Mouse (Mus musculus) limb, embryonic 15.5 days (tissue): ENCODE measurements around the gene Rras2. TPM values are rescaled to one million over a fixed set of nuclear protein-coding genes. Genes with fewer than 3 reads are reported as not detected.

Source experiments
- ATAC-seq: fragments of 200-750 bp; cut with Nextera tagmentation; 2 replicates; pipeline ENCODE4 v1.8.0; 2017; ENCODE audit warnings: low read depth, moderate TSS enrichment; ENCODE audit not compliant: insufficient number of reproducible peaks, low FRiP score, low TSS enrichment
- H3K27ac ChIP-seq: fragments of 300-500 bp; sonication (generic); 2 replicates; pipeline ENCODE4 v1.5.1; 2015; ENCODE audit warnings: moderate library complexity, mild to moderate bottlenecking, inconsistent platforms
- H3K27me3 ChIP-seq: fragments of 300-500 bp; sonication (generic); 2 replicates; pipeline ENCODE4 v1.6.1; 2015; ENCODE audit warnings: inconsistent platforms
- H3K36me3 ChIP-seq: fragments of 300-500 bp; sonication (generic); 2 replicates; pipeline ENCODE4 v1.6.1; 2015; ENCODE audit warnings: inconsistent platforms
- H3K4me1 ChIP-seq: fragments of 300-500 bp; sonication (generic); 2 replicates; pipeline ENCODE4 v1.6.1; 2015; ENCODE audit warnings: inconsistent platforms
- H3K4me2 ChIP-seq: fragments of 300-500 bp; sonication (generic); 2 replicates; pipeline ENCODE4 v1.6.1; 2015; ENCODE audit warnings: mild to moderate bottlenecking, inconsistent platforms
- H3K4me3 ChIP-seq: fragments of 300-500 bp; sonication (generic); 2 replicates; pipeline ENCODE4 v1.5.1; 2015; ENCODE audit warnings: mild to moderate bottlenecking, inconsistent platforms
- H3K9ac ChIP-seq: fragments of 300-500 bp; sonication (generic); 2 replicates; pipeline ENCODE4 v1.6.1; 2015; ENCODE audit warnings: inconsistent platforms
- H3K9me3 ChIP-seq: fragments of 300-500 bp; sonication (generic); 2 replicates; pipeline ENCODE4 v1.6.1; 2016; ENCODE audit warnings: inconsistent platforms
- WGBS: fragments of 180-500 bp; shearing (Covaris S2); methylation state at CpG from one replicate; pipeline ENCODE4 v1.1.7; 2015; 5-methylcytosine and 5-hydroxymethylcytosine counted together
- polyA plus RNA-seq: library from polyadenylated mRNA; unstranded; fragments of >200 nt; fragmentation: Nextera tagmentation; extraction: Ambion mirVana; gene quantifications from 2 replicates; pipeline ENCODE4 v1.2.1, GENCODE M21; 2015

Gene Rras2
- polyA plus RNA-seq, 1 experiment from 2014 or later: 18.1 TPM

DNA sequence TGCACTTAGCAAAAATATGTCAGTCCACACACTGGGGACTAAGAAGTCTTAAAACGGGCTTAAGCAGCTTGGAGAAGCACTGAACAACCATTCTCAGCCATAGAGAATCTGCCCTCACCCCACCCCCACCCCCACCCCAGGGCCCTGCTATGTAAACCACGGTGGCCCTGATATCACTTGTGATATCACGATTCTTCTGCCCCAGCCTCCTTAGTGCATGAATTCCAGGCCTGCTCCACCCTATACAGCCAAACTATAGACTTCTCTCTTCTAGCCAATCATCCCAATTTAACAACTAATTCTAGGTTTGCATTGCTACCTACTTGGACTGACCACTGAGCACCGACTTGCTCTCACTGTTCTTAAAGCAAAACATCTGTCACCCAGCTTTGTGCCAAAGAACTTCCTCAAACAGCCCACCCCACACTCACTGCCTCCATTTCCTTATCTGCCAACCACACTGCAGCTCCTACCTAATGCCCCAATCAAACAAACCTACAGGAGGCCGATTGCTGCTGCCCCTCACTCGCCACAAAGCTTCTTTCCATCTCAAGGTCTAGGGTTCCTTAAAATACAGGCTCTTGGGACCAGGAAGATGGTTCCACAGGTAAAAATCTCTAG, 73.5 kb downstream of the Rras2 start:
- Histone ChIP-seq H3K4me2 (no peak overlapping the region), H3K4me3 (no peak overlapping the region), H3K4me1 (peaks cover 10% of the 10 kb centered on the region), H3K9ac (no peak overlapping the region), H3K9me3 (no peaks in the 10 kb centered on the region), H3K27ac (no peak overlapping the region), H3K36me3 (peaks cover 11% of the 10 kb centered on the region), H3K27me3 (no peaks in the 10 kb centered on the region)
- no peak for ATAC-seq
- 62% methylated on average over 6 of the region's 6 CpGs for WGBS

GRCm38 (mm10) chr7:114042973-114043928, 74.3 kb downstream of the Rras2 start:
- no peak overlapping the region for H3K27ac ChIP-seq
- ATAC-seq: no peak
- no peak overlapping the region for H3K4me2 ChIP-seq
- H3K27me3 ChIP-seq: no peaks in the 10 kb centered on the region
- H3K4me1 ChIP-seq: peaks cover 10% of the 10 kb centered on the region
- H3K36me3 ChIP-seq: peaks cover 11% of the 10 kb centered on the region
- H3K9ac ChIP-seq: no peak overlapping the region
- no peaks in the 10 kb centered on the region for H3K9me3 ChIP-seq
- no peak overlapping the region for H3K4me3 ChIP-seq
- WGBS: 83% methylated on average over 26 of the region's 26 CpGs

- Histone ChIP-seq H3K4me1 (peaks cover 10% of the 10 kb centered on the region), H3K27ac (no peak overlapping the region), H3K9me3 (no peaks in the 10 kb centered on the region), H3K4me3 (no peak overlapping the region), H3K27me3 (no peaks in the 10 kb centered on the region), H3K4me2 (no peak overlapping the region), H3K36me3 (peaks cover 11% of the 10 kb centered on the region), H3K9ac (no peak overlapping the region)
- ATAC-seq: no peak
- 87% methylated on average over 4 of the region's 4 CpGs for WGBS
Observed at GRCm38 (mm10) chr7:114041349-114041748, 76.2 kb downstream of the Rras2 start.

DNA sequence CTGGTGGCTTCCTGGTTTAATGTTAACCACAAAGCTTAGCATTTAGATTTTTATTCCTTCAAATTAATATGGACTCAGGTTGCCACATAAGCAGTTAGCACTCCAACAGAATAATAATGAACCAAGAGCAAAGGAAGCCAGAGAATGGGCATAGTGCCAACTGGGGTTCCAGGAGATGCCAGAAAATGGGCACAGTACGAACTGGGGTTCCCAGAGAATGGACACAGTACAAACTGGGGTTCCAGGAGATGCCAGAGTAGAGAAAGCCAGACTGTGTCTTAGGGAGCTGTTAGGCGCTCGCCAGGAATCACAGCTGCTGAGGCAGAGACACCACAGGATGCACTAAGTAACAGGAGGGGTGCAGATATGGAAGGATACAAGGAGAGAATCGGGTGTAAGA, 80.3 kb downstream of the Rras2 start:
- no peak for ATAC-seq
- Histone ChIP-seq H3K36me3 (peaks cover 11% of the 10 kb centered on the region), H3K4me2 (no peak overlapping the region), H3K27ac (no peak overlapping the region), H3K27me3 (no peaks in the 10 kb centered on the region), H3K4me3 (no peak overlapping the region), H3K4me1 (no peaks in the 10 kb centered on the region), H3K9me3 (no peaks in the 10 kb centered on the region), H3K9ac (no peak overlapping the region)
- WGBS: 80% methylated on average over 4 of the region's 4 CpGs

- H3K27ac ChIP-seq: no peak overlapping the region
- ATAC-seq: no peak
- no peaks in the 10 kb centered on the region for H3K27me3 ChIP-seq
- H3K4me2 ChIP-seq: no peak overlapping the region
- no peaks in the 10 kb centered on the region for H3K4me1 ChIP-seq
- H3K9ac ChIP-seq: no peak overlapping the region
- 68% methylated on average over 6 of the region's 6 CpGs for WGBS
- no peaks in the 10 kb centered on the region for H3K9me3 ChIP-seq
- H3K36me3 ChIP-seq: no peaks in the 10 kb centered on the region
- H3K4me3 ChIP-seq: no peak overlapping the region
Observed at GRCm38 (mm10) chr7:114029596-114029995, 88.0 kb downstream of the Rras2 start.

DNA sequence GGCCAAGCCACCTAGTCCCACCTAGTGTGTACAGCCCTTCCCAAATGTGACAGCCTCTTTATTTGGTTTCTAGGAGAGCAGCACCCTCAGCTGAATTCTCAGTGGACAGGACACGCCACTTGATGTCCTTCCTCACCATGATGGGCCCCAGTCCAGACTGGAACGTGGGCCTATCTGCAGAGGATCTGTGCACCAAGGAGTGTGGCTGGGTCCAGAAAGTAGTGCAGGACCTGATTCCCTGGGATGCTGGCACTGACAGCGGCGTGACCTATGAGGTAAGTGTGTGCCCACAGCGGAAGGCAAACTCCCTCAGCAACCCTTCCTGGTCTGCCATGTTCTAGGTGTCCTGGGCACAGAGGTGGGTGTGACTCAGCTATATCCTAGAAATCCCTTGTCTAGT, 88.8 kb downstream of the Rras2 start:
- Histone ChIP-seq H3K27ac (no peak overlapping the region), H3K36me3 (no peaks in the 10 kb centered on the region), H3K27me3 (no peaks in the 10 kb centered on the region), H3K4me1 (no peaks in the 10 kb centered on the region), H3K9me3 (no peaks in the 10 kb centered on the region), H3K9ac (no peak overlapping the region), H3K4me2 (no peak overlapping the region), H3K4me3 (no peak overlapping the region)
- WGBS: 87% methylated on average over 5 of the region's 5 CpGs
- ATAC-seq: no peak

DNA sequence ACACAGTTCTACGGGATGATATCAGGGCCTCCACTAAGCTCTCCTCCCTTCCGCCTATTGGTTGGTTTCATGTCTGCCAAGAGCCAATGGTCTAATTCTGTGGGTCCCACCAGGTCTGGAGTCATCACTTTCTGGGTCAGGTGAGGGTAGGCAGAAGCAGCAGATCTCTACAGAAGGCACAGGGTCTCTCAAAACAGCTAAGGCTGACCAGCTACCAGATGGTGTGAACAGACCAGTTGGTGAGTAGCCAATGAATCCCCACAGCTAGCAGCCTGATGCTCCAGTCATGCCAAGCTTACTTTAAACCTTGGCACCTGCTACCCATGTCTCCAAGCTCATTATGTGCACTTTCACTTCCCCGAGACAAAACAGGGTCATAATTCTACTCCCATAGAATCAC, 90.2 kb downstream of the Rras2 start:
- Histone ChIP-seq H3K4me1 (no peaks in the 10 kb centered on the region), H3K36me3 (no peaks in the 10 kb centered on the region), H3K27ac (no peak overlapping the region), H3K9ac (no peak overlapping the region), H3K9me3 (no peaks in the 10 kb centered on the region), H3K4me3 (no peak overlapping the region), H3K4me2 (no peak overlapping the region), H3K27me3 (no peaks in the 10 kb centered on the region)
- no peak for ATAC-seq
- WGBS: 82% methylated on average over 3 of the region's 3 CpGs

DNA sequence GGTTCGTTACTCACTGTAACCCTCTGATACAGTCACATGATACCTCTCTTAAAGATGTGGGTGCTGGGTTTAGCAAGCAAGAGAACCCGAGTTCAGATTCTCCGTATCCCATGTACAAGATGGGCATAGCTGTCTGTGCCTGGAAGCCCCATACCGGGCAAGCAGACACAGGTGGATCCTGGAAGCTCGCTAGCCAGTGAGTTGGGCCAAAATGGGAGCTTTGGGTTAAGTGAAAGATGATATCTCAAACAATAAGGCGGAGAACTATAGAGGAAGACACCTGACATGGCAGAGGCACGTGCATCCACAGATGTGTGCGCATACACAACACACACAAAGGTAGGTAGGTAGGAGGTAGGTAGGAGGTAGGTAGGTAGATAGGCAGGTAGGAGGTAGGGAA, 90.7 kb downstream of the Rras2 start:
- no peaks in the 10 kb centered on the region for H3K36me3 ChIP-seq
- no peaks in the 10 kb centered on the region for H3K9me3 ChIP-seq
- 85% methylated on average over 8 of the region's 8 CpGs for WGBS
- no peak overlapping the region for H3K4me2 ChIP-seq
- H3K27ac ChIP-seq: no peak overlapping the region
- no peak for ATAC-seq
- no peaks in the 10 kb centered on the region for H3K27me3 ChIP-seq
- no peak overlapping the region for H3K4me3 ChIP-seq
- no peaks in the 10 kb centered on the region for H3K4me1 ChIP-seq
- no peak overlapping the region for H3K9ac ChIP-seq

DNA sequence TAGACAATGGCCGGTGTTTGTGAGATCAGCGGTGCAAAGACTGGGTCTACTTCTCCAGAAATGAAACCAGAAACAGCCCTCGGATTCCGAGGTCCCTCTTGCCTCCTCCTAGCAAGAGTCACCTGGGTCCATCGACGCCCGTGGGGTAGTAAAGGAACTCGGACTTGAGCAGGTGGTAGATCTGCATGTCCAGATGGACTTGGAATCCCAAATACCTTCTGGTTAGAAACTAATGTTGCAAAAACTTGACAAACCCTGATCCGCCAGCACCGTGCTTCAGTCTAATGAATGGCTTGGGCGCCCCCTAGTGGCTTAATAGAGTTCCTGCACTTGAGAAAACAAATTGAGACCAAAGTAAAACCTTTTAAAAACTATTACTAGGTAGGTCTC, 96.9 kb downstream of the Rras2 start:
- Histone ChIP-seq H3K27me3 (no peaks in the 10 kb centered on the region), H3K27ac (no peak overlapping the region), H3K4me2 (peak overlapping the region; percentile 59), H3K4me3 (peak overlapping the region; percentile 42), H3K36me3 (no peaks in the 10 kb centered on the region), H3K9ac (0 out of 2 replicates have a peak overlapping the region, but pooled peaks have one; percentile 24), H3K4me1 (no peaks in the 10 kb centered on the region), H3K9me3 (no peaks in the 10 kb centered on the region)
- under 1% methylated on average over 11 of the region's 11 CpGs for WGBS
- no peak for ATAC-seq

GRCm38 (mm10) chr7:114020057-114020703, 97.4 kb downstream of the Rras2 start:
- no peak overlapping the region for H3K27ac ChIP-seq

GRCm38 (mm10) chr7:114018861-114019260, 98.7 kb downstream of the Rras2 start:
- no peak for ATAC-seq
- no peak overlapping the region for H3K9ac ChIP-seq

More at GRCm38 (mm10) chr7:114020057-114020703, 97.4 kb downstream of the Rras2 start:
- peak overlapping the region; percentile 42 for H3K4me3 ChIP-seq
- H3K27me3 ChIP-seq: no peaks in the 10 kb centered on the region
- H3K4me1 ChIP-seq: no peaks in the 10 kb centered on the region
- 8% methylated on average over 11 of the region's 11 CpGs for WGBS
- ATAC-seq: no peak
- 0 out of 2 replicates have a peak overlapping the region, but pooled peaks have one; percentile 24 for H3K9ac ChIP-seq
- no peaks in the 10 kb centered on the region for H3K9me3 ChIP-seq
- H3K36me3 ChIP-seq: no peaks in the 10 kb centered on the region
- peak overlapping the region; percentile 59 for H3K4me2 ChIP-seq

More at GRCm38 (mm10) chr7:114018861-114019260, 98.7 kb downstream of the Rras2 start:
- Histone ChIP-seq H3K9me3 (no peaks in the 10 kb centered on the region), H3K27me3 (no peaks in the 10 kb centered on the region), H3K27ac (no peak overlapping the region), H3K4me1 (no peaks in the 10 kb centered on the region), H3K4me2 (no peak overlapping the region), H3K36me3 (no peaks in the 10 kb centered on the region), H3K4me3 (no peak overlapping the region)
- WGBS: 79% methylated on average over 3 of the region's 3 CpGs
